Mouse (Mus musculus) ovary, adult 18-20 months (tissue): Measurements from ENCODE around the gene Olfr167.
"Not testable (repeated sequence)": the region's sequence is repeated elsewhere in the genome, so short reads cannot be mapped to it uniquely, and the experiment has no call there.

ENCODE experiments used
- DNase-seq: peaks from one replicate; pipeline ENCODE4 v3.0.0; 2022; ENCODE audit warnings: low spot score, mixed read lengths

The Olfr167 gene

DNA sequence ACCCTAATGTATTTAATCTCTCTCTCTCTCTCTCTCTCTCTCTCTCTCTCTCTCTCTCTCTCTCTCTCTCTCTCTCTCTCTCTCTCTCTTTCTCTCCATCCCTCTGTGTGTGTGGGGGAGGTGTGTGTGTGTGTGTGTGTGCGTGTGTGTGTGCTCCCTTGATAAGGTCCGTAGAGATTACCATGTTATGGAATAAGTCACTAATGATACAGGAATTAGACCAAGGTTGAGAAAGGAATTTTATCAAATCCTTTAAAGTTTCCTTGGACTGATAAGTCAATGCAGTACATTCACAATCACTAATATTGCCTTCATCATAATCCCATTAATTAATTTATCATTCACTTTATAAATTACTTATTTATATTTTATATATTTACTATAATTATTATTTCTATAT is at the start of gene Olfr167:
TSS of gene Olfr167 (minus strand) at position 101 of the 400 bp plus-strand sequence.
- no peak for DNase-seq

DNA sequence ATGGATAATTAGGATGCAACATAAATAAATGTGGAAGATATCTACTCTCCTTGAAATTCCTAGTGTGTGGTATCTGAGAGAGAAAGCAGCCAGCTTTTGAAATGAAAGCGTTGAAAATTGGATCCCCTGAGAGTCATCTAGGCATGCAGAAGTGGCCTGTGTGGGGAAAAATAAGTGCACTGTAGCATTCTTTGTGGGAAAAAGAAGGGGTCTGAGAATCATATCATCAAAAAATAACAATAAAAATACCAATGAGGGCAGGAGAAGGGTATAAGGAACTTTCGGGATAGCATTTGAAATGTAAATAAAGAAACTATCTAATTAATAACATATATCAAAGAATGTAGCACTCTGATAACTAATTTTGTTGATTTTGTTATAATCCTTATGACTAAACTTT is 49.6 kb upstream of the Olfr167 start, which contains the start of gene Olfr169:
TSS of gene Olfr169 (minus strand) at position 101 of the 400 bp plus-strand sequence.
- DNase-seq: not testable (repeated sequence)

DNA sequence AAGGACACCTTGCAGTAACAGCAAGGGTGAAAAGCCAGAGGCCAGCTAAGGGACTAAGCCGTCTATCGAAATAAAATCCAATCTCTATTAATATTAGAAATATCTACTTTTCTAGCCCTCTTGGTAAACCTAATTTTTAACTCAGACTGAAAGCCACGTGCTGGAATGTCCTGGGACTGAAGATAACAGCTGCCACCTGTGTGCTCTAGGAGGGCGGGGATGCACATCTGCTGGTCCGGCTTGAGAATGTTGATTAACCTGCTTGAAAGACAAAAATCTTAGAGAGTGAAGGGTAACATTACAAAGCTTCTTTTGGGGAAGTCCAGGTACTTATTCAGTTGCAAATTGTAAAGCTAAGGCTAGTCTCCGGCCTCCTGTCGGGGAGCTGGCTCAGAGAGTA is 31.4 kb upstream of the Olfr167 start:
- not testable (repeated sequence) for DNase-seq

DNA sequence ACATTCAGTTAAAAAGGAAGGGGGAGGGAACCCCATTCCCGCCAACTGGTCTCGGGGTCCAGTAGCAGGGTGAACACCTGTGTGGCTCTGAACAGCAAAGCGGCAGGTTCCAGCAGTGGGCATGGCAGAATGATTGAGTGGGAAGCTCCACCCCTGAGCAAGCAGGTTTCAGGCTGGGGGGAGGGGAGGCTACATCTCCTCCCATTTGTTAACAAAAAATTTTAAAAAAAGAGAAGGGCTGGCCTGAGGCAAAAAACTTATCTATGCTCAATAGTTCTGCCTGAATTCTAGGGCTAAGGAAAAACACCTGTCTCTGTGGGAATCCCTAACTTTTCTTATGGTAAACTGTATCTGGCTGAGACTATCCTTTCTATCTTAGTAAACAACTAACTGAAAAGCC is 30.2 kb upstream of the Olfr167 start:
- DNase-seq: not testable (repeated sequence)

DNA sequence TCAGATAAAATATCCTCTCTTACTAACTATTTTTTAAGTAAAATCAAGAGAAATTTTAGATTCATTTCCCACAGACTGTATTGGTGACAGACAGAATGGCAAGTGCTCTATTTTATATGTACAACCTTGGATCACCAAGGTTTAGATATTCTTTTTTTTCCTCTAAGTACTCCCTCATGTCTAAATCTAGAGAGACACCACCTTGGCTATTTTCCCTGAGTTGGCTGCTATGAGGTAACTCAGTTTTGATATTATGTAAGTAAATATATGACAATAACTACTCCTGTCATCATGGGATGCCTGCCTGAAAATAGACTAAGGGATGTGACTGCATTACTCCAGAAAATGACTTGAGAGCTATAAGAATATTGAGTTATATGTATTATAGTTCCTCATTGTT is 13.4 kb upstream of the Olfr167 start, which contains the start of gene Olfr168:
TSS of gene Olfr168 (minus strand) at position 101 of the 400 bp plus-strand sequence.
- DNase-seq: no peak

DNA sequence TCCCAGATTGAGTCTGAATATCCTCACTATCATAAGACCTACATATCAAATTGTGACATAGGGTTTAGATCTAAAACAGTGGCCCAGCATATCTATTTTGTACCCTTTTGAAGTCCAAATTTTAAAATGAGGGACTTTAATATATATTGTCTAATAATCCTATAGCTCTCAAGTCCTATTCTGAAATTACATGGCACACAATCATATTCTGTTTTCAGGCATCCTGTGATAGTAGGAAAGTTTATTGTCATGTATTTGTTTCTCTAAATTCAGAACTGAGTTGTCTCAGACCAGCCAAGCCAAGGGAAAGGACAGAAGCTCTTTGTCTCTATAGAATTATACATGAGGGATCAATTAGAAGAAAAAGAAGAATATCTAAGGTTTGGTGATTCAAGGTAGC is 38.7 kb downstream of the Olfr167 start, which contains the start of gene Olfr166:
TSS of gene Olfr166 (plus strand) at position 301 of the 400 bp plus-strand sequence.
- no peak for DNase-seq

DNA sequence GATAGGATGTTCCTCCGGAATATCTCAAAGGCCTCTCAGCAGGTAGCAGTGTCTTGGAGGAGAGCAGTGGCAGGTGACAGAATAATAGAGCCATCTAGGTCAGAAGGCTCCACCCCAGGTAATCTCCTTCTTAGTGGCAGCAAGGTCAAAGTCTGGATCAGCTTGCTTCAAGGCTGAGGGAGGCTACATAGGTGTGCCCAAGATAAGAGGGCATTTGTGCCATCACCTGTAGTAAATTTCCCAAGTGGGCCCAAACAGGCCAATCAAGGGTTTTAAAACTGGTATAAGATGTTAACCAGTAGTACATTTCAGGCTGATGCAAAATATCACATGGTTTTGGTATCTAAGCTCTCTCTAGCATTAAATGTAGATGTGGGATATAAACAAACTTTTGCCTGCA is 57.7 kb downstream of the Olfr167 start:
- DNase-seq: no peak
